Mouse (Mus musculus): ENCODE data around the gene Mfng.

Gene Mfng

GRCm38 (mm10) chr15:78773290-78773729 lies at the start of gene Mfng:
Gene Mfng, minus strand, starts transcription at chr15:78773475.
- DNase-seq (ENCODE audit: low spot score), result peak; percentile 64

DNA sequence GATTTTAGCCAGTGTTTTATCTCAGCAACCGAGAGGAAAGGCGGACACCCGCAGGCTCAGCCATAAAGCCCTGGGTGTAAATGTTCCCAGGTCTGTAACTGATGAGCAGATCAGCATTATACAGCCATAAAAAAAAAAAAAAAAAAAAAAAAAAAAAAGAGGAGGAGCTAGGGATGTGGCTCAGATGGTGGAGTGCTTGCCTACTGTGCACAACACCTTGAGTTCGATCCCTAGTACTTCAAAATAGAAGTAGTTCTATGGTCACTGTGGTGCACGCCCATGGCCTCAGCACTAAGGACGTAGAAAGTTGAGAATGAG lies 42.8 kb upstream of the Mfng start:
- no peak for DNase-seq (ENCODE audit: low spot score)

GRCm38 (mm10) chr15:78815314-78816073 lies 42.2 kb upstream of the Mfng start:
- DNase-seq (ENCODE audit: low spot score), result no peak

DNA sequence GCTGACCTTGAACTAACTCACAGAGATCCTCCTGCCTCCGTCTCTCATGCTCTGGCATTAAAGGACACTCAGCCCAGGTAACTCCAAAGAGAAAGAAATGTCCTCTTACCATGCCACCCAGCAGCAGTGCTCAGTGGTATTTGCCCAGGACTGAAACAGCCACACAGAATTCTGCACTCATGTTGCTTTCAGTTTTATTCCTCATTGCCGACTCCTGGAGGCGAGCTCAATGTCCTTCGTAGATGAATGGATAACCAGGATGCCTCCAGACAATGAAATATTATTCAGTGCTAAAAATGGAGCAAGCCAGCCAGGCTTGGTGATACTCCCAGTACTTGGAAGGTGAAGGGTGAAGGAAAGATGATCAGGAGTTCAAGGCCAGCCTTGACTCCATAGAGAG lies 40.3 kb upstream of the Mfng start:
- DNase-seq (ENCODE audit: low spot score), result no peak

DNA sequence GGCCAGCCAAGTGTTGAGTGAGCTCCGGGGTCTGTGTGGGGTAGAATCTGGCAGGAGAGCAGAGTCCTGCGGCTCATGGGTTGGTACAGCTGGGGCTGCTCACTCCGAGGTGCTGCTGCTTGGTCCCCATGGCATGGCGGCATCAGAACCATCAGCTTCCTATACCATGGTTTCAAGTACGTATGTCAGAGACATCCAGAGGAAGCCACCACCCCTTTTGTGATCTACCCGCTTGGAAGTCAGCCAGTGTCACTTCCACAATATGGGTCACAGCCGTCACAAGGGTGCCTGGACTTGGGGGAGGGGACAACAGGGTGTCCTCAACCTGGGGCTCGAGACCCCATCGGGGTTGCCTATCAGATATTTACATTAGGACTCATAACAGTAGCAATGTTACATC lies 36.9 kb upstream of the Mfng start:
- no peak for DNase-seq (ENCODE audit: low spot score)

DNA sequence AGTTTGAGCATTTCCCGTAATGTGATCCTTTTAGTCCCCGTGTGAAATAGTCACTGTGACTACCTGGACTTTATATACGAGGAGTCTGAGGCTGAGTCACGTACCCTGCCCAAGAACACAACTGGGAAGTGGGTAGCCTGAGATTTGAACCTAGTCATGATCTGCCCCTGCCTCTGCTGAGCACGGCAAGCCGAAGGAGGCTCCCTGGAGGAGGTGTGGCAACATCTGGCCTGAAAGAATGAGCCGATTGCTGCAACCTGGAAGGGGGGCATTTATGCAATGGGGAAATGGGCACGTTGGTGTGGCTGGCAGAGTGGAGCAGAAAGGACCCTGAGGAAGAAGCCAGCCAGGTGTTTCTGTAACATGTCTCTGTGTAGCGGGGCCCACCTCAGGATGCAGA lies 36.5 kb upstream of the Mfng start:
- no peak for DNase-seq (ENCODE audit: low spot score)

DNA sequence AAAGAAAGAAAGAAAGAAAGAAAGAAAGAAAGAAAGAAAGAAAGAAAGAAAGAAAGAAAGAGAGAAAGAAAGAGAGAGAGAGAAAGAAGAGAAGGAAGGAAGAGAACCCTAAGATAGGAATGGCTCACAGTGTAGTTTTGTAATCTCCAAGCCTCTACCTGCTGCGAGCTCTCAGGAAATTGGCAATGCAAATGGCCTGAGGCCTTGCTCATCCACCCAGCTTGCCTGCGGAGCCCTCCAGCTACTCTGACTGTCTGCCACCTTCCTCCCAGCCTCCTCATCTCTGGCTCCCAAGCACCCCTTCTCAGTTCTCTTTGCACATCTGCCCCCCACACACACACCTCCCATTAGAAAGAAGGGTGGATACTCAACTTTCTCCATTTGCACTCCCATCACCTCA lies 35.7 kb upstream of the Mfng start:
- no peak for DNase-seq (ENCODE audit: low spot score)

GRCm38 (mm10) chr15:78807141-78807540 lies 33.9 kb upstream of the Mfng start:
- no peak for DNase-seq (ENCODE audit: low spot score)

DNA sequence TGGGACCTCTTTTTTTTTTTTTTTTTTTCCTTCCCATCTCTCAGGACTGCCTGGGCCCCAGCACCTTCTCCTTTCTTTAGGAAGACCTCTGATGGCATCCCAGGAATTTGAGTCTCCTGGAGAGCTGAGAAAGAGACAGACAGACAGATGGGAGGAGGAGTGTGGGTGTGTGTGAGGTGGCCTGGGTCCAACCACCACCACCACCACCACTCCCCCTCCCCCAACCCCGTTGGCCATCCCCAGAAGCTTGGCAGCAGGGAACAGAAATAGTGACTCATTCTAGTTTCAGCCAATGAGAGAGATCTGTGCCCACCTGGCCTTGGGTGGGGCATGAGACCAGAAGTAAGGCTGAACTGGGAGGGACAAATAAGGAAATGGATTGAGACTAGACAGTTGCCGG lies 33.3 kb upstream of the Mfng start:
- no peak for DNase-seq (ENCODE audit: low spot score)

- DNase-seq (ENCODE audit: low spot score), result no peak
Observed at GRCm38 (mm10) chr15:78805351-78805750, 32.1 kb upstream of the Mfng start.

- no peak for DNase-seq (ENCODE audit: low spot score)
Observed at GRCm38 (mm10) chr15:78804326-78804725, 31.1 kb upstream of the Mfng start.

GRCm38 (mm10) chr15:78803499-78803900 lies 30.2 kb upstream of the Mfng start:
- DNase-seq (ENCODE audit: low spot score), result peak; percentile 48

DNA sequence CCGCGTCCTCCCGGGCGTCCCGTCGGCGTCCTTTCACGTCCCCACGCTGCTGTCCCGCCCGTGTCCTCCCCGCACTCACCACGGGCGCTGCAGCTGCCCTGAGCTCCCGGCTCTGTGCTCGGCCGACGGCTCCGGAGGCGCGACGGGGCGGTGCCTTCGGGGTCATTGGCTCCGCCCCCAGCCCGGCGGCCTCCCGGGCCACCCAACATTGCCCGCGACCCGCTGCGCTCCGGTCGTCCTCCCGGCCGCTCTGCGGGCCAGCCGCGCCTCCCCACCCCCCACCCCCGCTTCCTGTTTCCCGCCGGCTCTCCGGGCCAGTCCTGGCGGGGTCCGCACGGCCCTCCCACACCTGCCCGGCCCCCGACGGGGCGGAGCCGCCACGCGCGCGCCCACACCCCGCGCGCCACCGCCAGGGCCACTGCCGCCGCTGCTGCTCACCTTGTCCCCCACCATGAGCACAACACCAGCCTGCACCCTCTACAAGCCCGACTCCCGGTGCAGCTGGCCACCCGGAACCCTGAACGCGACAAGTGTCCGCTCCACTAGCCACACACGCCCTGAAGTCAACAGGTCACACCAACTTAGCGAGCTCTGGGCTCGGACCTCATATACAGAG lies 29.6 kb upstream of the Mfng start, which contains the start of gene Card10:
TSS of gene Card10 (minus strand) at position 267 of the 616 bp plus-strand sequence.
- peak; percentile 61 for DNase-seq (ENCODE audit: low spot score)

DNA sequence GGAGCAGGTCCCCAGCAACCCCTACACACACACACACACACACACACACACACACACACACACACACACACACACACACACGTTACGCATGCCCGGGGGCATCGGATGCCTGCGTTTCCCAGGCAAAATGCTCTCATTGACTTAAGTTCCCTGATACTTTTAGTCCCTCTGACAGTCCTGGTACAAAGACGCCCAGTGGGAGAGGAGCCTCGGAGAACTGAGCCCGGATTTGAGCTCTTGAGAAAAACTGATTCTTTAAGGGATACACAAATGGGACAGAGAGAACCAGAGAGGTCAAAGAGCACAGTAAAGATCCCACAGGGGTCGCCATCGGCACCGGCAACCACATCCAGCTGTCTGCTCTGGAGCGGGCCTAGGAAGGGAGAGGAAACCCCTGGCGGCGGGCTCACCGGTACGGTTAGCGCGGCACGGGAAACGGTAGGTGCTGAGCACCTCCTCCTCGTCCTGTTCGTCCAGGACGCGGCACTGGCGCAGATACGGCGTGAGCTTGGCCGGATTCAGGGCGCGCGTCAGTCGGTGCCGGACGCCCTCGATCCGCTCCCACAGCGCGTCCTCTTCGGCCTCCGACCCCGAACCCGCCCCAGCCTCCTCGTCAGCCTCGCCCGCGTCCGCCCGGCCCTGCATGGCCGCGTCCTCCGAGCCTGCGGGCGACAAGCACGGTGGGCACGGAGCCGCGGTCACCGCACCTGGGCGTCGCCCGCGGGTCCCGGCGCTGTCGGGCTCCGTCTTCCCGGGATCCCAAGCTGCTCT lies 28.9 kb upstream of the Mfng start:
- no peak for DNase-seq (ENCODE audit: low spot score)

- DNase-seq (ENCODE audit: low spot score), result no peak
Observed at GRCm38 (mm10) chr15:78801571-78801970, 28.3 kb upstream of the Mfng start.

DNA sequence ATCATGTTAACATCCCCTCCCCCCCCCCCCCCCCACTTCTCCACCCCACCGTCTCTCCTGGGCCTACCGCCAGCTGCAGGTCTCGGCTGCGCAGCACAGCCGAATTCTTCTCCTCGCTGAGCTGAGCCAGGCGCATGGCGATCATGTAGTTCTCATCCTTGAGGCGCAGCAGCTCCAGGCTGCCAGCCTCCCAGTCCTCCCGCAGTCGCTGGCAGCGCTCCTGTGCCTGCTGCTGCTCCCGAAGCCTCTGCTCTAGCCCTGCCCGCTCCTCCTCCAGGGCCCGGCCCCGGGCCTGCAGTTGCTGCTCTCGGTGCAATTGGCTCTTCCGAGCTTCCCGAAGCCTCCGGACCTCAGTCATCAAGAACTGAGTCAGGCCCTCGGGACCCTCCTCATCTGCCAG lies 25.8 kb upstream of the Mfng start:
- no peak for DNase-seq (ENCODE audit: low spot score)

DNA sequence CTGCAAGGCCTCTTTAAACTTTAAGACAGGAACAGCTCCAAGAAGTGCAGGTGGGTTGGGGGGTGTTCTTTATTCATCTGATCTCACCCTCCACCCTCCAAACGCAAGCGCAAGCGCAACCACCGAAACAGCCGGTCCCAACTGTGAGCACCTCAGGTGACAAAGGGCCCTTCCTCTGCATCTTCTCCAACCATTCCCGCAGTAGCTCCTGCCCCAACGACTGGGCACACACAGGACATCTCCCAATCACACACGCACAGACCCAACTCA lies 23.7 kb upstream of the Mfng start:
- DNase-seq (ENCODE audit: low spot score), result no peak

- DNase-seq (ENCODE audit: low spot score), result no peak
Observed at GRCm38 (mm10) chr15:78796196-78797059, 23.2 kb upstream of the Mfng start.

DNA sequence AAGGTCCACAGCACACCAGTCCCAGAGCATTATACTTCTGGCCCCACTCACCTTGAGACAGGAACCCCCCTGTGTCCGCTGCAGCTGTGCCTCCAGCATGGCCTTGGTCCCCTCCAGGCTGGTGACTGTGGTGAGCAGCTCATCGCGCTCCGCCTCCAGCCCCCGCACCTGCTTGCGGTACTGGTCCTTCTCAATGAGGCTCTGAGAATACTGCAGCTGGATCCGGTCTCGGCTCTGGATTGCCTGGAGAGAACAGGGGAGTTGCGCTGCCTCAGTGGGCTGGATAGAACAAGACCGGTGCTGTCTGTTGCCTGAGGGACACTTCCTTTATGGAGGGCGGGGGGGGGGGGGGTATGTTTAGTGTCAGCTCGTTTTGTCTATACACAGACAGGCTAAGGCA lies 17.7 kb upstream of the Mfng start:
- DNase-seq (ENCODE audit: low spot score), result no peak

- no peak for DNase-seq (ENCODE audit: low spot score)
Observed at GRCm38 (mm10) chr15:78790451-78790850, 17.2 kb upstream of the Mfng start.

- DNase-seq (ENCODE audit: low spot score), result no peak
Observed at GRCm38 (mm10) chr15:78789721-78790323, 16.5 kb upstream of the Mfng start.

GRCm38 (mm10) chr15:78788042-78788441 lies 14.8 kb upstream of the Mfng start:
- DNase-seq (ENCODE audit: low spot score), result no peak
